ENCODE assay signal across 8 mouse cellular contexts in genomic region chr15:78670341-78670740, GRCm38 (mm10). TPM values are rescaled to one million over a fixed set of nuclear protein-coding genes. Genes with fewer than 3 reads are reported as not detected.
DNase-seq lines count a peak whose midpoint lies in the region; ATAC-seq and TF ChIP-seq lines count a peak whose summit lies in the region.
"Had no signal": no experiment of that assay in that cellular context is flagged by ENCODE, and none has a peak within 500 bp of the region (broad histone marks: within the 10 kb centered on the region; RNA-seq: fewer than 3 reads in every experiment).

No protein-coding gene starts in this region.

- no peak for TF ChIP-seq CTCF in bone marrow, adult 2 months (IDR thresholded peaks at IDR 0.05; ENCODE audit: control insufficient read depth, insufficient read depth, low read length)
- no peak for TF ChIP-seq CTCF in forebrain, postnatal 0 days (IDR thresholded peaks at IDR 0.05; ENCODE audit: low read depth)

- H3K27me3 ChIP-seq in forebrain, postnatal 0 days (ENCODE audit: insufficient read depth, low read length): no peaks in the 10 kb centered on the region

- H3K27ac ChIP-seq in bone marrow, adult 2 months (ENCODE audit: control insufficient read depth, insufficient read depth, low read depth, low read length, poor library complexity): peak overlapping the region; percentile 20; the same call in 1 of the 2 replicates
- no peak overlapping the region for H3K27ac ChIP-seq in forebrain, postnatal 0 days (ENCODE audit: low read depth, low read length)

- no peaks in the 10 kb centered on the region for H3K4me1 ChIP-seq in bone marrow, adult 2 months (ENCODE audit: control insufficient read depth, insufficient read depth, low read length)
- peaks cover 14% of the 10 kb centered on the region; the same call in 1 of the 2 replicates for H3K4me1 ChIP-seq in forebrain, postnatal 0 days (ENCODE audit: insufficient read depth)

- no peaks in the 10 kb centered on the region for H3K9me3 ChIP-seq in forebrain, postnatal 0 days (ENCODE audit: low read length)

- peak; percentile 64 for ATAC-seq in forebrain, postnatal 0 days
- ATAC-seq in megakaryocyte, adult 5-6 weeks (ENCODE audit: poor library complexity, severe bottlenecking): no peak

- H3K36me3 ChIP-seq in forebrain, postnatal 0 days (ENCODE audit: insufficient read depth): peaks cover 27% of the 10 kb centered on the region

- H3K9ac ChIP-seq in forebrain, postnatal 0 days: no peak overlapping the region

- no peak overlapping the region for H3K4me2 ChIP-seq in forebrain, postnatal 0 days (ENCODE audit: low read depth)

- 4% methylated on average over 5 of the region's 5 CpGs for WGBS in bone marrow, adult 2 months
- 16% methylated on average over 5 of the region's 5 CpGs for WGBS in forebrain, postnatal 0 days

- no peak overlapping the region for H3K4me3 ChIP-seq in bone marrow, adult 2 months (replicated peaks; ENCODE audit: control insufficient read depth, low read depth, low read length)
- no peak overlapping the region for H3K4me3 ChIP-seq in forebrain, postnatal 0 days (ENCODE audit: low read depth, low read length)

- peak; percentile 18 for DNase-seq in kidney, adult 9 months
- DNase-seq in kidney, adult 11 months: no peak
- peak; percentile 68 for DNase-seq in forebrain, postnatal 0 days
- DNase-seq in lung, postnatal 36 days: peak; percentile 35
- DNase-seq in thymus, postnatal 25 days: no peak

- no peak for TF ChIP-seq POLR2A in bone marrow, adult 2 months (IDR thresholded peaks at IDR 0.05; ENCODE audit: borderline replicate concordance, control insufficient read depth, low read depth, low read length)

RNA-seq across cellular contexts. Expression of gene Elfn2, which starts 48.2 kb away (rescaled TPM):
- not detected in 2 replicates for polyA plus RNA-seq in bone marrow, adult 2 months (2011; ENCODE audit: insufficient read depth, insufficient read length, low replicate concordance, missing spikeins)
- 33.9 and 51.6 TPM in 2 replicates for total RNA-seq in forebrain, postnatal 0 days (2014; rRNA removed)
- polyA plus RNA-seq in forebrain, postnatal 0 days (2015; fragmentation: Nextera tagmentation; extraction: Ambion mirVana): 8.1 and 10.1 TPM in 2 replicates
- total RNA-seq in megakaryocyte, adult 5-6 weeks (2015): 0.02 TPM in 1 of 2 replicates, not detected in the other
- total RNA-seq in megakaryocyte, adult 5-6 weeks (2017): not detected in 2 replicates
- total RNA-seq: liver, adult 2 months had no signal
- polyA plus RNA-seq: liver, adult 2 months had no signal

Comparison
In these comparisons a context has a peak if more than half of its experiments do, and no peak if none do; other contexts are left out.
1. DNase-seq: peak in kidney, adult 9 months (single experiment), forebrain, postnatal 0 days (single experiment) and lung, postnatal 36 days (single experiment); none in kidney, adult 11 months (single experiment) and thymus, postnatal 25 days (single experiment).
2. RNA of gene Elfn2, which starts 48.2 kb away (total RNA-seq): 33.9 to 51.6 TPM in forebrain, postnatal 0 days; 0.02 TPM in megakaryocyte, adult 5-6 weeks; every median in the first group is over 10 times any median in the second.